Mouse (Mus musculus) stomach, embryonic 16.5 days (tissue): ENCODE results near the gene Zbtb24. TPM values are rescaled to one million over a fixed set of nuclear protein-coding genes. Genes with fewer than 3 reads are reported as not detected.
A peak's percentile ranks its signal among the peaks of the same experiment; 100 is the strongest.

ENCODE experiments used
- ATAC-seq: fragments of 200-750 bp; cut with Nextera tagmentation; 2 replicates; pipeline ENCODE4 v1.8.0; 2017; ENCODE audit warnings: moderate number of reproducible peaks, moderate TSS enrichment; ENCODE audit not compliant: insufficient read depth, low FRiP score
- H3K27ac ChIP-seq: fragments of 300-500 bp; sonication (generic); 2 replicates; pipeline ENCODE4 v1.5.1; 2014; ENCODE audit warnings: low read length
- H3K27me3 ChIP-seq: fragments of 300-500 bp; sonication (generic); 2 replicates; pipeline ENCODE4 v1.6.1; 2014; ENCODE audit warnings: low read length, control low read depth, mixed read lengths; ENCODE audit not compliant: control insufficient read depth, insufficient read depth
- H3K36me3 ChIP-seq: fragments of 300-500 bp; sonication (generic); 2 replicates; pipeline ENCODE4 v1.6.1; 2014; ENCODE audit warnings: low read length; ENCODE audit not compliant: control insufficient read depth, insufficient read depth
- H3K4me1 ChIP-seq: fragments of 300-500 bp; sonication (generic); 2 replicates; pipeline ENCODE4 v1.6.1; 2014; ENCODE audit warnings: low read length, control low read depth, mixed read lengths; ENCODE audit not compliant: control insufficient read depth, insufficient read depth
- H3K4me2 ChIP-seq: fragments of 300-500 bp; sonication (generic); 2 replicates; pipeline ENCODE4 v1.6.1; 2014; ENCODE audit warnings: low read depth, low read length, mixed read lengths
- H3K4me3 ChIP-seq: fragments of 300-500 bp; sonication (generic); replicated peaks from 2 replicates; pipeline ENCODE4 v1.5.1; 2014; ENCODE audit warnings: mild to moderate bottlenecking, low read length
- H3K9ac ChIP-seq: fragments of 300-500 bp; sonication (generic); 2 replicates; pipeline ENCODE4 v1.6.1; 2014; ENCODE audit warnings: low read length
- H3K9me3 ChIP-seq: fragments of 300-500 bp; sonication (generic); replicated peaks from 2 replicates; pipeline ENCODE4 v1.6.1; 2016; ENCODE audit warnings: low read length, control low read depth; ENCODE audit not compliant: control insufficient read depth
- WGBS: fragments of 180-500 bp; shearing (Covaris S2); extraction: QIAGEN DNeasy Blood & Tissue Kit; methylation state at CpG from one replicate; pipeline ENCODE4 v1.1.7; 2014; 5-methylcytosine and 5-hydroxymethylcytosine counted together
- polyA plus RNA-seq: library from polyadenylated mRNA; unstranded; fragments of >200 nt; fragmentation: Nextera tagmentation; extraction: Ambion mirVana; gene quantifications from 2 replicates; pipeline ENCODE4 v1.2.1, GENCODE M21; 2015

Gene Zbtb24
- polyA plus RNA-seq, 1 experiment from 2014 or later = 16.2 TPM

DNA sequence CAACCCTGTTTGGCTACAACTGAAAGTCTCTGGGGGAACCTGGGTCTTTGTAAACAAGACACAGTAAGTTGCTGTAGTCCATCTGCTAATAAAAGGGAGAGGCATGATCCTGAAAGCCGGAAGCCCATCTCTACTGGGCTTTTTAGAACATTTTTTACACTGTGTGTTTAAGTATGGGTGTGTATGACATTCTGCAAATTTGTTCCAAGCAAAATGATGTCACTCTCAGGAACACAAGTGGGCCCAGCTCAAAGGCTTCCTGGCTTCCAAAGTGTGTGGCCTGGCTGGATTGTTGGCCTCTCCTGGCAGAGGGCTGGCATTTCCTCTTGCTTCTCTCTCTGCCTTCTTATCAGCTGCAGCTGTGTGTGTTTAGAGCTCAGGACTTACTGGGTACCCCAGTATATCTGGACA is 24.8 kb downstream of the Zbtb24 start:
- no peak for ATAC-seq
- peak overlapping the region; percentile 80 for H3K27ac ChIP-seq
- H3K27me3 ChIP-seq = no peaks in the 10 kb centered on the region
- no peak overlapping the region for H3K4me2 ChIP-seq
- 30% methylated on average over 1 of the region's 1 CpGs for WGBS
- no peak overlapping the region for H3K9ac ChIP-seq
- no peaks in the 10 kb centered on the region for H3K9me3 ChIP-seq
- H3K4me3 ChIP-seq = no peak overlapping the region
- H3K36me3 ChIP-seq = no peaks in the 10 kb centered on the region
- H3K4me1 ChIP-seq = peaks cover 21% of the 10 kb centered on the region

DNA sequence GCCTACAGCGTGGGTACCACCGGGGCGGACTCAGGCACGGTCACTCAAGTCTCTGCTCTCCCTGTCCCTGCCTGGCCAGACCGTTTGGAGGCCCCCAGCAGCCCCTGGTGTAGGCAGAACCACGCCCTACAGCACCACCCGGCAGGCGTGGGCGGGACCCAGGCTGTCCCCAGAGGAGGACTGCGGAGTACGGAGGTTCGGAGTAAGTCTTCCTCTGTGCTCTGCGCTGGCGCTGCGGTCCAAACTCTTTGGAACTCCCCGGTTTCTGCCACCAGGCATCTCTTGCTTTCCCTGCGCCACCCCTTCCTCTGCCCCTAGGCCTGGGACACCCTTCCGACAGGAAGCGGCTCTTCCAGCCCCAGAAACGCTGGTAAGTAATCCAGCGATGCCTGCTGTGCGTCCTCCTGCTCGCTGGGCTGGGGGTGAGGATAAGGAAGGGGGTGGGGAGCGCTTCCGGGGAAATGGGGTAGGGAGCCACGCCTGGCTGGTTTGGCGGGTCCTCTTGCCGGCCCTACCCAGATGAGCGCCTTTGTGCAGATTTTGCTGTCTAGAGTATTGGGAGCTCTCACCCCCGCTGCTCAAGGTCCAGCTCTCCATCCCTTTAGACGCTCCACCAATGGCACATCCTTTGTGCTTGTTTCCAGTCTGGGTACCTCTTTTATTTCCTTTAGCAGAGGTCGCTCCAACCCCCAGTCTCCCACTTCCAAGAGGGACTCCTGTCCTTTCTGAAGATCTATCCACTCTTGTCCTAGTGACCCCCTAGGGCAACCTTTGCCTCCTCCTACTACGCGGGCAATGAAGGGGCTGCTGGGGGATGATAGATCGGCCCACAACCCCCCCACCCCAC is 26.2 kb downstream of the Zbtb24 start, which contains the start of gene Mical1:
Mical1 (plus strand) TSS at position 144 of the 847 bp plus-strand sequence.
- H3K36me3 ChIP-seq = no peaks in the 10 kb centered on the region
- no peaks in the 10 kb centered on the region for H3K9me3 ChIP-seq
- H3K9ac ChIP-seq = peak within 1 kb of the TSS; percentile 84
- H3K4me2 ChIP-seq = peak within 1 kb of the TSS; percentile 79
- no peaks in the 10 kb centered on the region for H3K27me3 ChIP-seq
- ATAC-seq = peak; percentile 78
- peak within 1 kb of the TSS; percentile 73 for H3K4me3 ChIP-seq
- peak within 1 kb of the TSS; percentile 80 for H3K27ac ChIP-seq
- under 1% methylated on average over 35 of the region's 35 CpGs for WGBS
- peaks cover 21% of the 10 kb centered on the region for H3K4me1 ChIP-seq

GRCm38 (mm10) chr10:41477018-41477277 is 26.8 kb downstream of the Zbtb24 start:
- WGBS = 1% methylated on average over 9 of the region's 9 CpGs
- H3K27ac ChIP-seq = peak overlapping the region; percentile 80
- H3K4me1 ChIP-seq = peaks cover 21% of the 10 kb centered on the region
- H3K4me2 ChIP-seq = peak overlapping the region; percentile 79
- H3K36me3 ChIP-seq = no peaks in the 10 kb centered on the region
- no peak for ATAC-seq
- peak overlapping the region; percentile 73 for H3K4me3 ChIP-seq
- H3K27me3 ChIP-seq = no peaks in the 10 kb centered on the region
- no peaks in the 10 kb centered on the region for H3K9me3 ChIP-seq
- H3K9ac ChIP-seq = peak overlapping the region; percentile 84

- 6% methylated on average over 20 of the region's 20 CpGs for WGBS
- peak; percentile 77 for ATAC-seq
- Histone ChIP-seq H3K27ac (peak overlapping the region; percentile 80), H3K4me2 (peak overlapping the region; percentile 79), H3K36me3 (no peaks in the 10 kb centered on the region), H3K9ac (peak overlapping the region; percentile 84), H3K4me3 (peak overlapping the region; percentile 73), H3K4me1 (peaks cover 21% of the 10 kb centered on the region), H3K9me3 (no peaks in the 10 kb centered on the region), H3K27me3 (no peaks in the 10 kb centered on the region)
Measured at GRCm38 (mm10) chr10:41477278-41478181, 27.3 kb downstream of the Zbtb24 start.

- Histone ChIP-seq H3K4me1 (peaks cover 12% of the 10 kb centered on the region), H3K9ac (no peak overlapping the region; the same call in 1 of the 2 replicates), H3K4me2 (no peak overlapping the region), H3K27me3 (no peaks in the 10 kb centered on the region), H3K9me3 (no peaks in the 10 kb centered on the region), H3K27ac (no peak overlapping the region), H3K36me3 (0 out of 2 replicates have a peak, but pooled peaks cover 3% of the 10 kb centered on the region), H3K4me3 (no peak overlapping the region)
- no peak for ATAC-seq
- WGBS = 87% methylated on average over 3 of the region's 3 CpGs
Measured at GRCm38 (mm10) chr10:41479961-41480360, 29.8 kb downstream of the Zbtb24 start.

GRCm38 (mm10) chr10:41480938-41481880 is 31.0 kb downstream of the Zbtb24 start:
- no peak overlapping the region for H3K9ac ChIP-seq
- no peak overlapping the region for H3K4me2 ChIP-seq
- peaks cover 4% of the 10 kb centered on the region for H3K4me1 ChIP-seq
- H3K4me3 ChIP-seq = no peak overlapping the region
- no peaks in the 10 kb centered on the region for H3K27me3 ChIP-seq
- ATAC-seq = no peak
- 63% methylated on average over 33 of the region's 33 CpGs for WGBS
- no peaks in the 10 kb centered on the region for H3K9me3 ChIP-seq
- no peak overlapping the region for H3K27ac ChIP-seq
- 0 out of 2 replicates have a peak, but pooled peaks cover 3% of the 10 kb centered on the region for H3K36me3 ChIP-seq

GRCm38 (mm10) chr10:41482446-41482845 is 32.3 kb downstream of the Zbtb24 start:
- no peak overlapping the region for H3K4me2 ChIP-seq
- H3K9ac ChIP-seq = no peak overlapping the region
- no peak for ATAC-seq
- H3K27ac ChIP-seq = no peak overlapping the region
- H3K36me3 ChIP-seq = 0 out of 2 replicates have a peak, but pooled peaks cover 3% of the 10 kb centered on the region
- 84% methylated on average over 7 of the region's 7 CpGs for WGBS
- peaks cover 7% of the 10 kb centered on the region for H3K4me1 ChIP-seq
- H3K27me3 ChIP-seq = no peaks in the 10 kb centered on the region
- no peaks in the 10 kb centered on the region for H3K9me3 ChIP-seq
- no peak overlapping the region for H3K4me3 ChIP-seq

- 87% methylated on average over 16 of the region's 16 CpGs for WGBS
- no peak overlapping the region for H3K9ac ChIP-seq
- no peak overlapping the region for H3K27ac ChIP-seq
- no peak overlapping the region for H3K4me3 ChIP-seq
- H3K27me3 ChIP-seq = no peaks in the 10 kb centered on the region
- H3K9me3 ChIP-seq = no peaks in the 10 kb centered on the region
- no peak for ATAC-seq
- no peak overlapping the region for H3K4me2 ChIP-seq
- peaks cover 17% of the 10 kb centered on the region for H3K4me1 ChIP-seq
- 0 out of 2 replicates have a peak, but pooled peaks cover 3% of the 10 kb centered on the region for H3K36me3 ChIP-seq
Measured at GRCm38 (mm10) chr10:41485778-41486177, 35.6 kb downstream of the Zbtb24 start.
